Mouse (Mus musculus): Measurements from ENCODE around the gene Tspan14. TPM values are rescaled to one million over a fixed set of nuclear protein-coding genes. Genes with fewer than 3 reads are reported as not detected.

Tspan14 gene
- total RNA-seq, 1 experiment: 26.5 TPM

- Histone ChIP-seq H3K9me3 (ENCODE audit: control insufficient read depth, insufficient read depth, low read depth, low read length) (no peaks in the 10 kb centered on the region), H3K36me3 (ENCODE audit: control insufficient read depth, insufficient read depth, low read length, poor library complexity, severe bottlenecking) (no peaks in the 10 kb centered on the region), H3K4me3 (ENCODE audit: insufficient read depth in 1 of 2, low read depth in 1 of 2, low read length in 2 of 2, poor library complexity in 1 of 2, severe bottlenecking in 1 of 2) (no peak overlapping the region), H3K27ac (ENCODE audit: insufficient read depth, low read depth, low read length, poor library complexity, severe bottlenecking) (no peak overlapping the region; the same call in 1 of the 2 replicates), H3K9ac (ENCODE audit: insufficient read depth, low read depth, low read length, poor library complexity, severe bottlenecking) (no peak overlapping the region), H3K4me1 (ENCODE audit: control insufficient read depth in 2 of 2, insufficient read depth in 2 of 2, low read length in 2 of 2, poor library complexity in 1 of 2) (peaks cover 24 to 58% of the 10 kb centered on the region in 2 experiments)
- TF ChIP-seq HCFC1 (IDR thresholded peaks at IDR 0.05; ENCODE audit: borderline replicate concordance, insufficient read depth, low read length) (no peak), CHD2 (IDR thresholded peaks at IDR 0.05; ENCODE audit: low read depth, low read length) (no peak), ZC3H11A (IDR thresholded peaks at IDR 0.05; ENCODE audit: borderline replicate concordance, low read depth, low read length) (no peak), ZNF384 (IDR thresholded peaks at IDR 0.05; ENCODE audit: low read depth, low read length) (no peak), MAFK (IDR thresholded peaks at IDR 0.05; ENCODE audit: insufficient read depth, low read depth, low read length) (no peak)
- in situ Hi-C loops (cut with MboI; ENCODE audit: low sequenced_read_pairs in 2 of 2, unreplicated experiment in 2 of 2): no loop called here
- DNase-seq (ENCODE audit: low read depth, low spot score): no peak
These were observed 6.4 kb downstream of the Tspan14 start for GRCm38 (mm10) chr14:40960237-40960636.

GRCm38 (mm10) chr14:40959586-40959985 lies 7.0 kb downstream of the Tspan14 start:
- H3K36me3 ChIP-seq (ENCODE audit: control insufficient read depth, insufficient read depth, low read length, poor library complexity, severe bottlenecking): no peaks in the 10 kb centered on the region
- DNase-seq (ENCODE audit: low read depth, low spot score): no peak
- in situ Hi-C loops (cut with MboI; ENCODE audit: low sequenced_read_pairs in 2 of 2, unreplicated experiment in 2 of 2): no loop called here
- H3K9ac ChIP-seq (ENCODE audit: insufficient read depth, low read depth, low read length, poor library complexity, severe bottlenecking): no peak overlapping the region
- H3K9me3 ChIP-seq (ENCODE audit: control insufficient read depth, insufficient read depth, low read depth, low read length): no peaks in the 10 kb centered on the region
- H3K4me3 ChIP-seq (ENCODE audit: insufficient read depth in 1 of 2, low read depth in 1 of 2, low read length in 2 of 2, poor library complexity in 1 of 2, severe bottlenecking in 1 of 2): no peak overlapping the region
- H3K27ac ChIP-seq (ENCODE audit: insufficient read depth, low read depth, low read length, poor library complexity, severe bottlenecking): peak overlapping the region; percentile 63
- peaks cover 28 to 57% of the 10 kb centered on the region in 2 experiments for H3K4me1 ChIP-seq (ENCODE audit: control insufficient read depth in 2 of 2, insufficient read depth in 2 of 2, low read length in 2 of 2, poor library complexity in 1 of 2)
- TF ChIP-seq ZNF384 (IDR thresholded peaks at IDR 0.05; ENCODE audit: low read depth, low read length): no peak
- TF ChIP-seq HCFC1 (IDR thresholded peaks at IDR 0.05; ENCODE audit: borderline replicate concordance, insufficient read depth, low read length): no peak
- TF ChIP-seq CHD2 (IDR thresholded peaks at IDR 0.05; ENCODE audit: low read depth, low read length): no peak
- TF ChIP-seq ZC3H11A (IDR thresholded peaks at IDR 0.05; ENCODE audit: borderline replicate concordance, low read depth, low read length): no peak
- no peak for TF ChIP-seq MAFK (IDR thresholded peaks at IDR 0.05; ENCODE audit: insufficient read depth, low read depth, low read length)

GRCm38 (mm10) chr14:40958986-40959381 lies 7.6 kb downstream of the Tspan14 start:
- H3K4me1 ChIP-seq (ENCODE audit: control insufficient read depth in 2 of 2, insufficient read depth in 2 of 2, low read length in 2 of 2, poor library complexity in 1 of 2): peaks cover 28 to 60% of the 10 kb centered on the region in 2 experiments
- TF ChIP-seq ZNF384 (IDR thresholded peaks at IDR 0.05; ENCODE audit: low read depth, low read length): no peak
- TF ChIP-seq MAFK (IDR thresholded peaks at IDR 0.05; ENCODE audit: insufficient read depth, low read depth, low read length): no peak
- no peak for TF ChIP-seq ZC3H11A (IDR thresholded peaks at IDR 0.05; ENCODE audit: borderline replicate concordance, low read depth, low read length)
- no peak for TF ChIP-seq CHD2 (IDR thresholded peaks at IDR 0.05; ENCODE audit: low read depth, low read length)
- TF ChIP-seq HCFC1 (IDR thresholded peaks at IDR 0.05; ENCODE audit: borderline replicate concordance, insufficient read depth, low read length): no peak
- in situ Hi-C loops (cut with MboI; ENCODE audit: low sequenced_read_pairs in 2 of 2, unreplicated experiment in 2 of 2): no loop called here

GRCm38 (mm10) chr14:40958083-40958985 lies 8.3 kb downstream of the Tspan14 start:
- Histone ChIP-seq H3K36me3 (ENCODE audit: control insufficient read depth, insufficient read depth, low read length, poor library complexity, severe bottlenecking) (no peaks in the 10 kb centered on the region), H3K9ac (ENCODE audit: insufficient read depth, low read depth, low read length, poor library complexity, severe bottlenecking) (no peak overlapping the region), H3K4me1 (ENCODE audit: control insufficient read depth in 2 of 2, insufficient read depth in 2 of 2, low read length in 2 of 2, poor library complexity in 1 of 2) (peaks cover 25 to 59% of the 10 kb centered on the region in 2 experiments), H3K27ac (ENCODE audit: insufficient read depth, low read depth, low read length, poor library complexity, severe bottlenecking) (peak overlapping the region; percentile 63; the same call in 1 of the 2 replicates), H3K4me3 (ENCODE audit: insufficient read depth in 1 of 2, low read depth in 1 of 2, low read length in 2 of 2, poor library complexity in 1 of 2, severe bottlenecking in 1 of 2) (no peak overlapping the region), H3K9me3 (ENCODE audit: control insufficient read depth, insufficient read depth, low read depth, low read length) (no peaks in the 10 kb centered on the region)
- DNase-seq (ENCODE audit: low read depth, low spot score): no peak
- TF ChIP-seq HCFC1 (IDR thresholded peaks at IDR 0.05; ENCODE audit: borderline replicate concordance, insufficient read depth, low read length) (no peak), MAFK (IDR thresholded peaks at IDR 0.05; ENCODE audit: insufficient read depth, low read depth, low read length) (no peak), CHD2 (IDR thresholded peaks at IDR 0.05; ENCODE audit: low read depth, low read length) (no peak), ZC3H11A (IDR thresholded peaks at IDR 0.05; ENCODE audit: borderline replicate concordance, low read depth, low read length) (no peak), ZNF384 (IDR thresholded peaks at IDR 0.05; ENCODE audit: low read depth, low read length) (no peak)
- in situ Hi-C loops (cut with MboI; ENCODE audit: low sequenced_read_pairs in 2 of 2, unreplicated experiment in 2 of 2): no loop called here

More at GRCm38 (mm10) chr14:40958986-40959381, 7.6 kb downstream of the Tspan14 start:
- Histone ChIP-seq H3K9me3 (ENCODE audit: control insufficient read depth, insufficient read depth, low read depth, low read length) (no peaks in the 10 kb centered on the region), H3K9ac (ENCODE audit: insufficient read depth, low read depth, low read length, poor library complexity, severe bottlenecking) (no peak overlapping the region), H3K4me3 (ENCODE audit: insufficient read depth in 1 of 2, low read depth in 1 of 2, low read length in 2 of 2, poor library complexity in 1 of 2, severe bottlenecking in 1 of 2) (no peak overlapping the region), H3K36me3 (ENCODE audit: control insufficient read depth, insufficient read depth, low read length, poor library complexity, severe bottlenecking) (no peaks in the 10 kb centered on the region), H3K27ac (ENCODE audit: insufficient read depth, low read depth, low read length, poor library complexity, severe bottlenecking) (peak overlapping the region; percentile 63; the same call in 1 of the 2 replicates)
- no peak for DNase-seq (ENCODE audit: low read depth, low spot score)

All from ES-E14 (cell line).